7 mouse cellular contexts compared by ENCODE assay signal in genomic region chr11:120238751-120239359, GRCm38 (mm10). TPM values are rescaled to one million over a fixed set of nuclear protein-coding genes. Genes with fewer than 3 reads are reported as not detected.
DNase-seq lines count a peak whose midpoint lies in the region; ATAC-seq and TF ChIP-seq lines count a peak whose summit lies in the region.

No protein-coding gene starts in this region.

- no peak overlapping the region for H3K9ac ChIP-seq in ES-E14 (ENCODE audit: insufficient read depth, low read depth, low read length, poor library complexity, severe bottlenecking)
- peak overlapping the region; percentile 51 for H3K9ac ChIP-seq in heart, embryonic 15.5 days
- peak overlapping the region; percentile 98 for H3K9ac ChIP-seq in neural tube, embryonic 15.5 days (replicated peaks)

- in situ Hi-C loops in ES-E14 (cut with MboI; ENCODE audit: low sequenced_read_pairs in 2 of 2, unreplicated experiment in 2 of 2), result loop anchor here (10.0 to 25.0 kb wide), 2 partner anchors 1152 to 1184 kb away; partner anchors contain the start of gene Cbx4 (in 1 of the 2)

- no peak for DNase-seq in ES-E14 (ENCODE audit: low read depth, low spot score)
- peak; percentile 76 for DNase-seq in limb, embryonic 10.5 days (ENCODE audit: low spot score)
- no peak for DNase-seq in spleen, postnatal 4 days (ENCODE audit: low spot score in 2 of 2)
- no peak for DNase-seq in left cerebral cortex, postnatal 14 days (ENCODE audit: low spot score in 2 of 2)

- no peaks in the 10 kb centered on the region; the same call in 1 of the 2 replicates for H3K36me3 ChIP-seq in ES-E14 (ENCODE audit: control insufficient read depth, insufficient read depth, low read length, poor library complexity, severe bottlenecking)
- no peaks in the 10 kb centered on the region for H3K36me3 ChIP-seq in heart, embryonic 15.5 days
- H3K36me3 ChIP-seq in limb, embryonic 10.5 days, result peaks cover 21% of the 10 kb centered on the region
- no peaks in the 10 kb centered on the region for H3K36me3 ChIP-seq in neural tube, embryonic 15.5 days

- 16% methylated on average over 8 of the region's 8 CpGs for WGBS in heart, embryonic 15.5 days
- whole genome bisulfite sequencing in limb, embryonic 10.5 days, result 2% methylated on average over 8 of the region's 8 CpGs
- WGBS in neural tube, embryonic 15.5 days, result 8% methylated on average over 8 of the region's 8 CpGs

- no peaks in the 10 kb centered on the region for H3K9me3 ChIP-seq in ES-E14 (ENCODE audit: control insufficient read depth, insufficient read depth, low read depth, low read length)
- no peaks in the 10 kb centered on the region for H3K9me3 ChIP-seq in heart, embryonic 15.5 days (replicated peaks)
- no peaks in the 10 kb centered on the region for H3K9me3 ChIP-seq in limb, embryonic 10.5 days (replicated peaks)
- no peaks in the 10 kb centered on the region for H3K9me3 ChIP-seq in neural tube, embryonic 15.5 days (replicated peaks)

- no peak overlapping the region; a peak in 1 of 4 replicates for H3K4me3 ChIP-seq in ES-E14 (ENCODE audit: insufficient read depth in 1 of 2, low read depth in 1 of 2, low read length in 2 of 2, poor library complexity in 1 of 2, severe bottlenecking in 1 of 2)
- peak overlapping the region; percentile 33 for H3K4me3 ChIP-seq in brown adipose tissue, adult 24 weeks (ENCODE audit: insufficient read depth, low read depth, low read length)
- peak overlapping the region; percentile 70 for H3K4me3 ChIP-seq in heart, embryonic 15.5 days
- peak overlapping the region; percentile 96 for H3K4me3 ChIP-seq in limb, embryonic 10.5 days
- peak overlapping the region; percentile 73 for H3K4me3 ChIP-seq in neural tube, embryonic 15.5 days (replicated peaks)

- peak; percentile 7; the same call in 1 of the 2 replicates for ATAC-seq in heart, embryonic 15.5 days (replicated peaks; ENCODE audit: insufficient number of reproducible peaks, insufficient read depth, low FRiP score, low read depth)
- no peak for ATAC-seq in neural tube, embryonic 15.5 days (ENCODE audit: low FRiP score)

- H3K4me1 ChIP-seq in ES-E14 (ENCODE audit: control insufficient read depth in 2 of 2, insufficient read depth in 2 of 2, low read length in 2 of 2, poor library complexity in 1 of 2), result peaks cover 4 to 14% of the 10 kb centered on the region in 2 experiments; a peak in 3 of 4 replicates
- peaks cover 36% of the 10 kb centered on the region for H3K4me1 ChIP-seq in brown adipose tissue, adult 24 weeks (ENCODE audit: control insufficient read depth, insufficient read depth, insufficient read length, low read length)
- H3K4me1 ChIP-seq in heart, embryonic 15.5 days (replicated peaks), result peaks cover 54% of the 10 kb centered on the region
- H3K4me1 ChIP-seq in limb, embryonic 10.5 days, result peaks cover 71% of the 10 kb centered on the region
- peaks cover 57% of the 10 kb centered on the region for H3K4me1 ChIP-seq in neural tube, embryonic 15.5 days

- intact Hi-C loops in left cerebral cortex, postnatal 14 days (cut with DNase I), result no loop called here

- H3K27me3 ChIP-seq in heart, embryonic 15.5 days, result no peaks in the 10 kb centered on the region
- no peaks in the 10 kb centered on the region for H3K27me3 ChIP-seq in limb, embryonic 10.5 days (ENCODE audit: low read depth, poor library complexity, severe bottlenecking)
- no peaks in the 10 kb centered on the region for H3K27me3 ChIP-seq in neural tube, embryonic 15.5 days (replicated peaks)

- peak overlapping the region; percentile 85 for H3K4me2 ChIP-seq in heart, embryonic 15.5 days
- H3K4me2 ChIP-seq in neural tube, embryonic 15.5 days, result peak overlapping the region; percentile 88

- peak overlapping the region; percentile 87 for H3K27ac ChIP-seq in ES-E14 (ENCODE audit: insufficient read depth, low read depth, low read length, poor library complexity, severe bottlenecking)
- H3K27ac ChIP-seq in brown adipose tissue, adult 24 weeks (replicated peaks; ENCODE audit: low read depth, low read length), result peak overlapping the region; percentile 23
- H3K27ac ChIP-seq in heart, embryonic 15.5 days, result peak overlapping the region; percentile 87
- H3K27ac ChIP-seq in limb, embryonic 10.5 days, result peak overlapping the region; percentile 99
- H3K27ac ChIP-seq in neural tube, embryonic 15.5 days (replicated peaks), result peak overlapping the region; percentile 99

TF ChIP-seq in ES-E14, 5 proteins besides CTCF, POLR2A, EP300 and RAD21:
- no peak for TF ChIP-seq MAFK (IDR thresholded peaks at IDR 0.05; ENCODE audit: insufficient read depth, low read depth, low read length)
- no peak for TF ChIP-seq CHD2 (IDR thresholded peaks at IDR 0.05; ENCODE audit: low read depth, low read length)
- no peak for TF ChIP-seq ZC3H11A (IDR thresholded peaks at IDR 0.05; ENCODE audit: borderline replicate concordance, low read depth, low read length)
- no peak for TF ChIP-seq HCFC1 (IDR thresholded peaks at IDR 0.05; ENCODE audit: borderline replicate concordance, insufficient read depth, low read length)
- no peak for TF ChIP-seq ZNF384 (IDR thresholded peaks at IDR 0.05; ENCODE audit: low read depth, low read length)

RNA-seq across cellular contexts. Expression of gene Bahcc1, which starts 6.1 kb away (rescaled TPM):
- 11.7 and 16.3 TPM in 2 replicates for total RNA-seq in ES-E14 (2012; rRNA removed)
- 5.7 and 5.9 TPM in 2 replicates for polyA plus RNA-seq in brown adipose tissue, adult 24 weeks (2012; ENCODE audit: insufficient read depth, insufficient read length, missing spikeins)
- 4.2 and 5.7 TPM in 2 replicates for polyA plus RNA-seq in heart, embryonic 15.5 days (2015; fragmentation: Nextera tagmentation; extraction: Ambion mirVana)
- 19.9 and 20.3 TPM in 2 replicates for polyA plus RNA-seq in limb, embryonic 10.5 days (2016; fragmentation: Nextera tagmentation; extraction: Ambion mirVana)
- 8.7 and 10.4 TPM in 2 replicates for polyA plus RNA-seq in neural tube, embryonic 15.5 days (2015; fragmentation: Nextera tagmentation; extraction: Ambion mirVana)
- total RNA-seq in left cerebral cortex, postnatal 14 days (2021), result 10 to 100 TPM; 16.4 to 17.6 TPM

Comparison
In these comparisons a context has a peak if more than half of its experiments do, and no peak if none do; other contexts are left out.
1. H3K27ac ChIP-seq: peak in every context shown above with its lines; median percentile 99 in limb, embryonic 10.5 days; 99 in neural tube, embryonic 15.5 days; 87 in ES-E14; 87 in heart, embryonic 15.5 days; 23 in brown adipose tissue, adult 24 weeks.
2. H3K4me3 ChIP-seq: peak in brown adipose tissue, adult 24 weeks (single experiment), heart, embryonic 15.5 days (single experiment), limb, embryonic 10.5 days (single experiment) and neural tube, embryonic 15.5 days (single experiment); none in ES-E14 (0 of 2).